Mouse (Mus musculus) right cerebral cortex, postnatal 14 days (tissue): ENCODE measurements around the gene Cttn.
A peak's percentile ranks its signal among the peaks of the same experiment; 100 is the strongest.

Experiments used
- DNase-seq: peaks from one replicate; pipeline ENCODE4 v3.0.0; 2022

Cttn gene

GRCm38 (mm10) chr7:144447146-144447545 is 23.7 kb downstream of the Cttn start:
- DNase-seq: no peak

- DNase-seq: no peak
Observed at GRCm38 (mm10) chr7:144444788-144445187, 26.0 kb downstream of the Cttn start.

GRCm38 (mm10) chr7:144441976-144442375 is 28.8 kb downstream of the Cttn start:
- DNase-seq: no peak

- no peak for DNase-seq
Observed at GRCm38 (mm10) chr7:144441466-144441865, 29.3 kb downstream of the Cttn start.

GRCm38 (mm10) chr7:144438811-144439210 is 32.0 kb downstream of the Cttn start:
- no peak for DNase-seq

- DNase-seq: no peak
Observed at GRCm38 (mm10) chr7:144432920-144433319, 37.9 kb downstream of the Cttn start.

- DNase-seq: no peak
Observed at GRCm38 (mm10) chr7:144427460-144427859, 43.3 kb downstream of the Cttn start.

- no peak for DNase-seq
Observed at GRCm38 (mm10) chr7:144426594-144426993, 44.2 kb downstream of the Cttn start.

GRCm38 (mm10) chr7:144425953-144426352 is 44.9 kb downstream of the Cttn start:
- peak; percentile 70 for DNase-seq

GRCm38 (mm10) chr7:144421478-144421877 is 49.3 kb downstream of the Cttn start:
- DNase-seq: no peak

GRCm38 (mm10) chr7:144420552-144420951 is 50.3 kb downstream of the Cttn start:
- no peak for DNase-seq

GRCm38 (mm10) chr7:144417644-144418343 is 53.0 kb downstream of the Cttn start:
- DNase-seq: peak; percentile 76

GRCm38 (mm10) chr7:144417234-144417633 is 53.6 kb downstream of the Cttn start:
- DNase-seq: no peak

GRCm38 (mm10) chr7:144415795-144416194 is 55.0 kb downstream of the Cttn start:
- no peak for DNase-seq

GRCm38 (mm10) chr7:144414632-144415031 is 56.2 kb downstream of the Cttn start:
- DNase-seq: no peak

- no peak for DNase-seq
Observed at GRCm38 (mm10) chr7:144411967-144412906, 58.6 kb downstream of the Cttn start.

- DNase-seq: no peak
Observed at GRCm38 (mm10) chr7:144409682-144410081, 61.1 kb downstream of the Cttn start.

- no peak for DNase-seq
Observed at GRCm38 (mm10) chr7:144408464-144409000, 62.3 kb downstream of the Cttn start.

- DNase-seq: no peak
Observed at GRCm38 (mm10) chr7:144407675-144408074, 63.1 kb downstream of the Cttn start.

GRCm38 (mm10) chr7:144402492-144402891 is 68.3 kb downstream of the Cttn start:
- no peak for DNase-seq

GRCm38 (mm10) chr7:144391727-144392126 is 79.1 kb downstream of the Cttn start:
- no peak for DNase-seq

GRCm38 (mm10) chr7:144390676-144391075 is 80.1 kb downstream of the Cttn start:
- DNase-seq: no peak

- no peak for DNase-seq
Observed at GRCm38 (mm10) chr7:144389704-144390103, 81.1 kb downstream of the Cttn start.

- DNase-seq: no peak
Observed at GRCm38 (mm10) chr7:144387537-144387936, 83.3 kb downstream of the Cttn start.
